Comparison of ENCODE assay signal across 15 mouse cellular contexts in genomic region chr11:82178161-82178560, GRCm38 (mm10).
A peak's percentile ranks its signal among the peaks of the same experiment; 100 is the strongest.
DNase-seq lines count a peak whose midpoint lies in the region; ATAC-seq and TF ChIP-seq lines count a peak whose summit lies in the region.
"Had no signal": no experiment of that assay in that cellular context is flagged by ENCODE, and none has a peak within 500 bp of the region (broad histone marks: within the 10 kb centered on the region; RNA-seq: fewer than 3 reads in every experiment).

No protein-coding gene starts in this region.

- no peak overlapping the region for H3K27ac ChIP-seq in hindbrain, embryonic 15.5 days (replicated peaks)
- no peak overlapping the region for H3K27ac ChIP-seq in hindbrain, embryonic 14.5 days
- no peak overlapping the region for H3K27ac ChIP-seq in thymus, adult 2 months (ENCODE audit: control insufficient read depth, insufficient read depth, low read length)
- H3K27ac ChIP-seq in kidney, embryonic 16.5 days (ENCODE audit: low read length) = no peak overlapping the region
- H3K27ac ChIP-seq: embryonic facial prominence, embryonic 12.5 days; forebrain, embryonic 12.5 days; heart, adult 2 months; heart, embryonic 15.5 days; hindbrain, embryonic 12.5 days had no signal

- peaks cover 4% of the 10 kb centered on the region; the same call in 1 of the 2 replicates for H3K4me1 ChIP-seq in hindbrain, embryonic 15.5 days (replicated peaks)
- H3K4me1 ChIP-seq in hindbrain, embryonic 14.5 days (replicated peaks; ENCODE audit: control insufficient read depth, insufficient read depth, low read length) = no peaks in the 10 kb centered on the region
- H3K4me1 ChIP-seq in thymus, adult 2 months (replicated peaks; ENCODE audit: control insufficient read depth, insufficient read depth, low read length) = peaks cover 31% of the 10 kb centered on the region
- no peaks in the 10 kb centered on the region for H3K4me1 ChIP-seq in kidney, embryonic 16.5 days (ENCODE audit: insufficient read depth, low read length)
- H3K4me1 ChIP-seq: embryonic facial prominence, embryonic 12.5 days; forebrain, embryonic 12.5 days; hindbrain, embryonic 12.5 days had no signal

- 0 out of 2 replicates have a peak, but pooled peaks have one; percentile 34 for ATAC-seq in hindbrain, embryonic 15.5 days (ENCODE audit: low FRiP score, low read depth)
- ATAC-seq in hindbrain, embryonic 14.5 days (ENCODE audit: low FRiP score) = no peak
- no peak for ATAC-seq in kidney, embryonic 16.5 days (ENCODE audit: low FRiP score, low TSS enrichment)

- no peak overlapping the region for H3K9ac ChIP-seq in hindbrain, embryonic 15.5 days
- H3K9ac ChIP-seq in hindbrain, embryonic 14.5 days = no peak overlapping the region
- H3K9ac ChIP-seq in kidney, embryonic 16.5 days (replicated peaks; ENCODE audit: low read length) = no peak overlapping the region
- H3K9ac ChIP-seq: embryonic facial prominence, embryonic 12.5 days; forebrain, embryonic 12.5 days; heart, embryonic 15.5 days; hindbrain, embryonic 12.5 days had no signal

- no peak for TF ChIP-seq CTCF in thymus, adult 2 months (IDR thresholded peaks at IDR 0.05; ENCODE audit: borderline replicate concordance, control insufficient read depth, extremely low read depth, insufficient read depth, low read length, poor library complexity)

- 76% methylated on average over 5 of the region's 5 CpGs for WGBS in hindbrain, embryonic 15.5 days
- 71% methylated on average over 5 of the region's 5 CpGs for WGBS in hindbrain, embryonic 14.5 days
- 10% methylated on average over 5 of the region's 5 CpGs for WGBS in thymus, adult 2 months
- WGBS in kidney, embryonic 16.5 days = 78% methylated on average over 5 of the region's 5 CpGs

- no peak overlapping the region for H3K4me2 ChIP-seq in hindbrain, embryonic 15.5 days
- H3K4me2 ChIP-seq in hindbrain, embryonic 14.5 days (replicated peaks) = no peak overlapping the region
- H3K4me2 ChIP-seq in kidney, embryonic 16.5 days (replicated peaks; ENCODE audit: low read depth, low read length) = no peak overlapping the region
- H3K4me2 ChIP-seq: embryonic facial prominence, embryonic 12.5 days; forebrain, embryonic 12.5 days; heart, embryonic 11.5 days; heart, embryonic 15.5 days; hindbrain, embryonic 12.5 days had no signal

- H3K9me3 ChIP-seq in hindbrain, embryonic 15.5 days = no peaks in the 10 kb centered on the region
- H3K9me3 ChIP-seq in hindbrain, embryonic 14.5 days (ENCODE audit: control insufficient read depth, low read length) = no peaks in the 10 kb centered on the region
- H3K9me3 ChIP-seq in kidney, embryonic 16.5 days (ENCODE audit: low read length) = no peaks in the 10 kb centered on the region
- H3K9me3 ChIP-seq: embryonic facial prominence, embryonic 12.5 days; forebrain, embryonic 12.5 days; heart, embryonic 15.5 days; hindbrain, embryonic 12.5 days had no signal

- no peaks in the 10 kb centered on the region for H3K27me3 ChIP-seq in hindbrain, embryonic 15.5 days
- no peaks in the 10 kb centered on the region for H3K27me3 ChIP-seq in hindbrain, embryonic 14.5 days (ENCODE audit: control insufficient read depth, insufficient read depth, low read length)
- no peaks in the 10 kb centered on the region for H3K27me3 ChIP-seq in thymus, adult 2 months (ENCODE audit: control insufficient read depth, insufficient read depth, low read length)
- H3K27me3 ChIP-seq in kidney, embryonic 16.5 days (ENCODE audit: insufficient read depth, low read length) = no peaks in the 10 kb centered on the region

- DNase-seq in hindbrain, embryonic 14.5 days (ENCODE audit: low spot score) = no peak
- DNase-seq in thymus, adult 18-20 months = peak; percentile 42 to 47
- DNase-seq in thymus, adult 2 months = peak; percentile 49
- DNase-seq in thymus, postnatal 25 days = peak; percentile 57
- no peak for DNase-seq in lung, postnatal 36 days
- DNase-seq: cerebellum, adult 11 months; gastrocnemius, postnatal 10 days; heart, adult 2 months had no signal

- TF ChIP-seq POLR2A in thymus, adult 2 months (IDR thresholded peaks at IDR 0.05; ENCODE audit: control insufficient read depth, extremely low read depth, insufficient read depth, low read length, poor library complexity) = no peak

- no peak overlapping the region for H3K4me3 ChIP-seq in hindbrain, embryonic 15.5 days
- no peak overlapping the region for H3K4me3 ChIP-seq in hindbrain, embryonic 14.5 days (replicated peaks; ENCODE audit: low read length)
- no peak overlapping the region for H3K4me3 ChIP-seq in thymus, adult 2 months (ENCODE audit: control insufficient read depth, insufficient read depth, low read length)
- H3K4me3 ChIP-seq in kidney, embryonic 16.5 days (ENCODE audit: low read length) = no peak overlapping the region
- H3K4me3 ChIP-seq: embryonic facial prominence, embryonic 12.5 days; forebrain, embryonic 12.5 days; heart, adult 2 months; heart, embryonic 15.5 days; hindbrain, embryonic 12.5 days had no signal

- H3K36me3 ChIP-seq in hindbrain, embryonic 15.5 days = no peaks in the 10 kb centered on the region
- no peaks in the 10 kb centered on the region for H3K36me3 ChIP-seq in hindbrain, embryonic 14.5 days (replicated peaks; ENCODE audit: control insufficient read depth, insufficient read depth)
- H3K36me3 ChIP-seq in thymus, adult 2 months (ENCODE audit: control insufficient read depth, insufficient read depth, low read length) = no peaks in the 10 kb centered on the region
- no peaks in the 10 kb centered on the region for H3K36me3 ChIP-seq in kidney, embryonic 16.5 days (ENCODE audit: insufficient read depth, low read length)
- H3K36me3 ChIP-seq: embryonic facial prominence, embryonic 12.5 days; forebrain, embryonic 12.5 days; heart, embryonic 15.5 days; hindbrain, embryonic 12.5 days had no signal

Comparison
In these comparisons a context has a peak if more than half of its experiments do, and no peak if none do; other contexts are left out.
1. DNase-seq: peak in thymus, adult 18-20 months (2 of 2), thymus, adult 2 months (single experiment) and thymus, postnatal 25 days (single experiment); none in hindbrain, embryonic 14.5 days (single experiment) and lung, postnatal 36 days (single experiment).